Mouse (Mus musculus) G1E (cell line): Measurements from ENCODE around the gene Gm10972. TPM values are rescaled to one million over a fixed set of nuclear protein-coding genes. Genes with fewer than 3 reads are reported as not detected.

Experiments used
- ATAC-seq: 2 replicates; pipeline ENCODE4 v1.8.0; 2016; ENCODE audit warnings: mild to moderate bottlenecking; ENCODE audit not compliant: insufficient number of reproducible peaks, poor library complexity, low FRiP score, severe bottlenecking; ENCODE audit errors: extremely low read depth
- DNase-seq: peaks from one replicate; pipeline ENCODE4 v3.0.0; 2012; ENCODE audit warnings: low spot score
- H3K27me3 ChIP-seq: 2 replicates; pipeline ENCODE4 v1.6.1; 2012; ENCODE audit warnings: mild to moderate bottlenecking, low read length, inconsistent platforms; ENCODE audit not compliant: insufficient read depth
- H3K36me3 ChIP-seq: replicated peaks from 2 replicates; pipeline ENCODE3; 2012; ENCODE audit warnings: mild to moderate bottlenecking, inconsistent platforms
- H3K4me1 ChIP-seq: 2 replicates; pipeline ENCODE4 v1.6.1; 2012; ENCODE audit warnings: low read depth, low read length, inconsistent platforms, mixed read lengths; ENCODE audit not compliant: insufficient read depth
- H3K4me3 ChIP-seq: 2 replicates; pipeline ENCODE4 v1.5.1; 2012; ENCODE audit warnings: low read depth, mild to moderate bottlenecking, inconsistent platforms, low read length, moderate library complexity, mixed read lengths
- H3K9me3 ChIP-seq: replicated peaks from 2 replicates; pipeline ENCODE4 v1.6.1; 2012; ENCODE audit warnings: inconsistent platforms
- CTCF ChIP-seq: IDR thresholded peaks from 2 replicates; pipeline ENCODE4 v1.5.1; 2012; ENCODE audit warnings: low read depth, low read length, inconsistent platforms, mixed read lengths
- GATA1 ChIP-seq: IDR thresholded peaks from 2 replicates; pipeline ENCODE4 v1.6.1; 2012; ENCODE audit warnings: borderline replicate concordance, low read length, inconsistent platforms, mixed read lengths
- GATA2 ChIP-seq: IDR thresholded peaks from 2 replicates; pipeline ENCODE4 v1.6.1; 2012; ENCODE audit warnings: low read depth, low read length, inconsistent platforms, borderline replicate concordance
- POLR2AphosphoS5 ChIP-seq: IDR thresholded peaks from 2 replicates; pipeline ENCODE4 v1.6.1; 2012; ENCODE audit warnings: low read depth, low read length, inconsistent platforms; ENCODE audit not compliant: insufficient replicate concordance
- TAL1 ChIP-seq: conservative IDR thresholded peaks from 2 replicates; pipeline ENCODE4 v1.6.1; 2012; ENCODE audit warnings: low read depth, low read length, inconsistent platforms, mixed read lengths
- polyA plus RNA-seq: library from polyadenylated mRNA; stranded (reverse); fragments of >175 nt; gene quantifications from 2 replicates; pipeline ENCODE4 v1.2.3, GENCODE M21; 2012
- total RNA-seq, 2 experiments: library from RNA; stranded (forward) in 1 of 2; stranded (reverse) in 1 of 2; fragments of 200-1000 nt in 1 of 2; fragments of >200 nt in 1 of 2; fragmentation: Nextera tagmentation in 1 of 2; gene quantifications; 2 replicates each; pipeline ENCODE4 v1.2.3; 2014 to 2017

Gene Gm10972
- total and polyA plus RNA-seq, 3 experiments: not detected

DNA sequence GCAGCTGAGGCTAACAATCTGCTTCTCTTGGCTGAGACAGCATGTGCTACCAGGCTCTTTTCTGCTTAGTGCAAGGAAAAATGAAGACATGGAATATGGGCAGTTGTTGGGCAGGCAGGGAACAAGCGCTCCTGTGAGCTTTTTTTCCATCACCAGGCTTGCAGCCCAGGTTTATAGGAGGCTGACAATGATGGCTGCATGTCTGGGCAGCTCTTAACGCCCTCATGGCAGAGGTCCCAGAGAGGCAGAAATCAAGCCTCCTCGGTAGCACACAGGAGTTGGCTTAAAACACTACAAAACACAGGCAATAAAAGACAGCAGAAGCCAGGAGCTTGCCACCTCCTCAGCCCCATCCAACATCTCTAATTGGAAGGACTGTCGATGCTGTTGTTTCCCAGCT lies 31.6 kb upstream of the Gm10972 start:
- no peak for TF ChIP-seq GATA1
- TF ChIP-seq GATA2: no peak
- TF ChIP-seq CTCF: no peak
- no peak for TF ChIP-seq POLR2AphosphoS5
- TF ChIP-seq TAL1: no peak
- no peak for DNase-seq
- no peak overlapping the region for H3K4me3 ChIP-seq
- peaks cover 2% of the 10 kb centered on the region for H3K4me1 ChIP-seq
- no peaks in the 10 kb centered on the region for H3K9me3 ChIP-seq
- peaks cover 26% of the 10 kb centered on the region for H3K36me3 ChIP-seq
- 0 out of 2 replicates have a peak, but pooled peaks cover 2% of the 10 kb centered on the region for H3K27me3 ChIP-seq
- ATAC-seq: no peak

GRCm38 (mm10) chr3:94611834-94612233 lies 31.1 kb upstream of the Gm10972 start:
- Histone ChIP-seq H3K9me3 (no peaks in the 10 kb centered on the region), H3K27me3 (no peaks in the 10 kb centered on the region), H3K36me3 (peaks cover 29% of the 10 kb centered on the region), H3K4me3 (no peak overlapping the region), H3K4me1 (peaks cover 2% of the 10 kb centered on the region)
- ATAC-seq: no peak
- TF ChIP-seq POLR2AphosphoS5 (no peak), GATA1 (no peak), GATA2 (no peak), CTCF (no peak), TAL1 (no peak)
- no peak for DNase-seq

- TF ChIP-seq GATA2 (no peak), CTCF (no peak), TAL1 (no peak), POLR2AphosphoS5 (no peak), GATA1 (no peak)
- peaks cover 2% of the 10 kb centered on the region for H3K4me1 ChIP-seq
- peaks cover 29% of the 10 kb centered on the region for H3K36me3 ChIP-seq
- H3K4me3 ChIP-seq: no peak overlapping the region
- H3K27me3 ChIP-seq: no peaks in the 10 kb centered on the region
- no peak for ATAC-seq
- H3K9me3 ChIP-seq: no peaks in the 10 kb centered on the region
- DNase-seq: no peak
Measured at GRCm38 (mm10) chr3:94612274-94612673, 30.6 kb upstream of the Gm10972 start.

- Histone ChIP-seq H3K4me1 (peaks cover 2% of the 10 kb centered on the region), H3K9me3 (no peaks in the 10 kb centered on the region), H3K27me3 (no peaks in the 10 kb centered on the region), H3K4me3 (no peak overlapping the region), H3K36me3 (peaks cover 29% of the 10 kb centered on the region)
- TF ChIP-seq POLR2AphosphoS5 (no peak), TAL1 (no peak)
- no peak for ATAC-seq
- no peak for DNase-seq
Measured at GRCm38 (mm10) chr3:94613258-94613878, 29.5 kb upstream of the Gm10972 start.

GRCm38 (mm10) chr3:94616717-94617116 lies 26.2 kb upstream of the Gm10972 start:
- H3K4me1 ChIP-seq: peaks cover 2% of the 10 kb centered on the region; the same call in 1 of the 2 replicates
- TF ChIP-seq CTCF (peak; percentile 91), POLR2AphosphoS5 (no peak)
- no peak for ATAC-seq

GRCm38 (mm10) chr3:94621740-94622507 lies 21.0 kb upstream of the Gm10972 start:
- H3K9me3 ChIP-seq: no peaks in the 10 kb centered on the region
- DNase-seq (no peak), ATAC-seq (no peak)
- TF ChIP-seq GATA2 (no peak), GATA1 (no peak), TAL1 (no peak), CTCF (no peak), POLR2AphosphoS5 (no peak)
- peaks cover 54% of the 10 kb centered on the region for H3K36me3 ChIP-seq
- no peaks in the 10 kb centered on the region for H3K27me3 ChIP-seq
- no peak overlapping the region for H3K4me3 ChIP-seq
- H3K4me1 ChIP-seq: no peaks in the 10 kb centered on the region

More at GRCm38 (mm10) chr3:94616717-94617116, 26.2 kb upstream of the Gm10972 start:
- DNase-seq: peak; percentile 55
- H3K9me3 ChIP-seq: no peaks in the 10 kb centered on the region
- H3K36me3 ChIP-seq: peaks cover 56% of the 10 kb centered on the region
- no peaks in the 10 kb centered on the region for H3K27me3 ChIP-seq
- H3K4me3 ChIP-seq: no peak overlapping the region
